Mouse (Mus musculus) hindbrain, postnatal 0 days (tissue): ENCODE measurements around the gene Prdm12. TPM values are rescaled to one million over a fixed set of nuclear protein-coding genes. Genes with fewer than 3 reads are reported as not detected.
A peak's percentile ranks its signal among the peaks of the same experiment; 100 is the strongest.

Experiments used
- ATAC-seq: fragments of 200-750 bp; cut with Nextera tagmentation; 2 replicates; pipeline ENCODE4 v1.8.0; 2017; ENCODE audit warnings: mild to moderate bottlenecking, moderate TSS enrichment, moderate library complexity
- DNase-seq: peaks from one replicate; pipeline ENCODE4 v3.0.0-alpha.2; 2015; ENCODE audit warnings: low spot score
- H3K27ac ChIP-seq: fragments of 300-500 bp; sonication (generic); 2 replicates; pipeline ENCODE4 v1.5.1; 2014; ENCODE audit warnings: mild to moderate bottlenecking
- H3K27me3 ChIP-seq: fragments of 300-500 bp; sonication (generic); 2 replicates; pipeline ENCODE4 v1.6.1; 2014; ENCODE audit warnings: low read length, mixed read lengths; ENCODE audit not compliant: insufficient read depth
- H3K36me3 ChIP-seq: fragments of 300-500 bp; sonication (generic); 2 replicates; pipeline ENCODE4 v1.6.1; 2014; ENCODE audit warnings: low read length, mixed read lengths; ENCODE audit not compliant: insufficient read depth
- H3K4me1 ChIP-seq: fragments of 300-500 bp; sonication (generic); 2 replicates; pipeline ENCODE4 v1.6.1; 2014; ENCODE audit warnings: antibody characterized with exemption, low read length, mixed read lengths; ENCODE audit not compliant: insufficient read depth
- H3K4me2 ChIP-seq: fragments of 300-500 bp; sonication (generic); 2 replicates; pipeline ENCODE4 v1.6.1; 2014; ENCODE audit warnings: low read depth, mild to moderate bottlenecking, low read length, moderate library complexity, mixed read lengths
- H3K4me3 ChIP-seq: fragments of 300-500 bp; sonication (generic); 2 replicates; pipeline ENCODE4 v1.5.1; 2014; ENCODE audit warnings: low read length
- H3K9ac ChIP-seq: fragments of 300-500 bp; sonication (generic); replicated peaks from 2 replicates; pipeline ENCODE4 v1.6.1; 2014; ENCODE audit warnings: mild to moderate bottlenecking, low read length, moderate library complexity, mixed read lengths
- H3K9me3 ChIP-seq: fragments of 300-500 bp; sonication (generic); 2 replicates; pipeline ENCODE4 v1.6.1; 2016; ENCODE audit warnings: low read length, mixed read lengths
- CTCF ChIP-seq: IDR thresholded peaks from 2 replicates; pipeline ENCODE4 v1.5.1; 2016; ENCODE audit warnings: antibody characterized with exemption, control low read depth, low read depth
- WGBS: fragments of 180-500 bp; shearing (Covaris S2); extraction: QIAGEN DNeasy Blood & Tissue Kit; methylation state at CpG from one replicate; pipeline ENCODE4 v1.1.7; 2014; 5-methylcytosine and 5-hydroxymethylcytosine counted together
- microRNA-seq, 2 experiments: library from miRNA; unstranded; fragments of <30 nt; microRNA quantifications; one replicate each; pipeline ENCODE4; 2016
- polyA plus RNA-seq: library from polyadenylated mRNA; unstranded; fragments of >200 nt; fragmentation: Nextera tagmentation; extraction: Ambion mirVana; gene quantifications from 2 replicates; pipeline ENCODE4 v1.2.1, GENCODE M21; 2015
- total RNA-seq: library from RNA; depleted of rRNA; stranded (reverse); fragments of >200 nt; gene quantifications from 2 replicates; pipeline ENCODE4 v1.2.3, GENCODE M21; 2014; rRNA removed

The Prdm12 gene
- total and polyA plus RNA-seq, 2 experiments from 2014 or later, result 0.24 TPM; not detected in 1

DNA sequence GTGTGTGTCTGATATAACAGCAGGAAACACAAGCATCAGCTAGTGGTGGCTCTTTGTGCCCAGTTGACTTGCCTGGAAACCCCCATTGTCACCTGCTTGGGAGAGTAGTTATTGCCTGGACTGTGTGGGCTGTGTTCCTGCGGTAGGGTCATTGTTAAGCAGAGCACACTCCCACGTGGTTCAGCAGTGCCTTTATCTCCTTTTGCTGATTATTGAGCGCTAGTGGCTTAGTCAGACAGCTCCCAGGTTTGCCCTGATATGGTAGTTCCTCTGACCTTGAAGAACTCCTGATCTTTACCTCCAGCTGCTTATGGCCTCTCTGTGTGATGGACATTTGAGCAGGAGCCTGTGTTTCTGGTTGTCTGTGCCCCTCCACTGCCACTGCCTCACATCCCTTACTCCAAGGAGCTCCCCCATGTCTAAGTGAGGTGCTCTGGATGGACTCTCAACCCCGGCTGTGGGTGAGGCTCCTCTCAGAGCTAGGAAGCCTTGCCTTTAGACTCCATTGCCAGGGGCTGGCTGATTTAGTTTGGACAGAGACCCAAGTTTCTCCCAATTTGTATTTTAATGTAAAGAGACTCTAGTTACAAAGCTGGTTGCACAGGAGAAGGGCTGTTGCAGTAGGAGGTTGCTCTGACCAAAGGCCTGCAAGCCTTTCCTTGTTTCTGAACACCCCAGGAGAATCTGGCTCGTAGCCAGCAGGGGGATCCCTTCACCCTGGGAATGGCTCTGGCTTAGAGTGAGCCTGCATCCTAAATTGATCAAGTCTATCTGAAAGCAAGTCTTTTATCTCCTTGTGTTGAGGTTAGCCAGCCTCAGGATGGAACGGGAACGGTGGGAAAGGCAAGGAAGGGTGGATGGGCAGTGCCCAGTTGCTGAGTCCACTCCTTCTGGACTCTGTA is 61.0 kb downstream of the Prdm12 start:
- no peak overlapping the region for H3K9ac ChIP-seq
- peak; percentile 41 for TF ChIP-seq CTCF
- no peak overlapping the region for H3K4me3 ChIP-seq
- H3K27ac ChIP-seq, result no peak overlapping the region
- H3K4me1 ChIP-seq, result no peaks in the 10 kb centered on the region
- no peak for ATAC-seq
- peaks cover 4% of the 10 kb centered on the region; the same call in 1 of the 2 replicates for H3K36me3 ChIP-seq
- H3K27me3 ChIP-seq, result no peaks in the 10 kb centered on the region
- DNase-seq, result peak; percentile 66
- 43% methylated on average over 7 of the region's 7 CpGs for WGBS
- H3K4me2 ChIP-seq, result no peak overlapping the region
- H3K9me3 ChIP-seq, result no peaks in the 10 kb centered on the region

DNA sequence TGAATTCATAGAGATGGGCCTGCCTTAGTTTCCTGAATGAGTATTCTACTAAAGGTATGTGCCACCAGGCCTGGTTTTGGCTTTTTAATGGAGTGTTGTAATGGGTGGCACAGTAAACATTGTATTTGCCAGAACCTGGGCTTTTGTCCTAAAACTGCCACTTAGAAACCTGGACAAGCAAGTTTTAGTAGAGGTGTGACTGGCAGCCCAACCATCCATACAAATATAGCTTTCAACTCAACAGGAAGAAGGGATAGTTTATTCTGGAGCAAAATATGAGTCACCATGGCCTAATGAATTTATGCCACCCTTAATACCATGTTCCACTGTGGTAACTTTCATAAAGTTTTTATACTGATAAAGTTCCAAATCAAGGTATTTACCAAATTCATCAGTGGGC is 63.4 kb downstream of the Prdm12 start:
- no peak for TF ChIP-seq CTCF
- Histone ChIP-seq H3K27me3 (no peaks in the 10 kb centered on the region), H3K4me1 (no peaks in the 10 kb centered on the region), H3K9me3 (no peaks in the 10 kb centered on the region), H3K9ac (no peak overlapping the region), H3K27ac (no peak overlapping the region), H3K4me3 (no peak overlapping the region), H3K4me2 (no peak overlapping the region), H3K36me3 (no peaks in the 10 kb centered on the region)
- no peak for DNase-seq
- no peak for ATAC-seq

Small RNA genes lying within 50 kb of the gene (microRNA-seq; reads per million reads assigned to microRNA genes)
- gene Mir6998, result 0.71 to 0.72 reads per million in 2 experiments

Other genes starting within 250 kb of the Prdm12 start
- 25.3 and 33.3 TPM in 2 replicates for gene Ass1, start 169.8 kb upstream of the Prdm12 start, total RNA-seq
- gene Ass1, start 169.8 kb upstream of the Prdm12 start, polyA plus RNA-seq, result 28.9 and 29.0 TPM in 2 replicates
- gene Fubp3, start 67.4 kb upstream of the Prdm12 start, total RNA-seq, result 29.0 and 32.2 TPM in 2 replicates
- 45.8 and 50.5 TPM in 2 replicates for gene Fubp3, start 67.4 kb upstream of the Prdm12 start, polyA plus RNA-seq
- 17.2 and 31.1 TPM in 2 replicates for gene Exosc2, start 30.7 kb downstream of the Prdm12 start, total RNA-seq
- 35.6 and 36.5 TPM in 2 replicates for gene Exosc2, start 30.7 kb downstream of the Prdm12 start, polyA plus RNA-seq
- gene Abl1, start 48.3 kb downstream of the Prdm12 start, total RNA-seq, result 52.1 and 57.5 TPM in 2 replicates
- gene Abl1, start 48.3 kb downstream of the Prdm12 start, polyA plus RNA-seq, result 11.3 and 13.1 TPM in 2 replicates
- not detected in 2 replicates for gene Qrfp, start 170.5 kb downstream of the Prdm12 start, total RNA-seq
- gene Qrfp, start 170.5 kb downstream of the Prdm12 start, polyA plus RNA-seq, result 0.06 TPM in 1 of 2 replicates, not detected in the other
- 27.3 and 28.9 TPM in 2 replicates for gene Fibcd1, start 206.0 kb downstream of the Prdm12 start, total RNA-seq
- gene Fibcd1, start 206.0 kb downstream of the Prdm12 start, polyA plus RNA-seq, result 8.7 and 9.1 TPM in 2 replicates
- 11.6 and 12.9 TPM in 2 replicates for gene Lamc3, start 247.3 kb downstream of the Prdm12 start, total RNA-seq
- gene Lamc3, start 247.3 kb downstream of the Prdm12 start, polyA plus RNA-seq, result 2.0 and 2.1 TPM in 2 replicates